Mouse (Mus musculus) liver, postnatal 0 days (tissue): ENCODE results near the gene Tulp1.

Experiments used
- CTCF ChIP-seq: sonication (generic); IDR thresholded peaks from 2 replicates; pipeline ENCODE4 v1.5.1; 2016; ENCODE audit warnings: antibody characterized with exemption, low read depth
- EP300 ChIP-seq: IDR thresholded peaks from 2 replicates; pipeline ENCODE4 v1.6.1; 2016; ENCODE audit warnings: antibody characterized with exemption, low read depth, mild to moderate bottlenecking

DNA sequence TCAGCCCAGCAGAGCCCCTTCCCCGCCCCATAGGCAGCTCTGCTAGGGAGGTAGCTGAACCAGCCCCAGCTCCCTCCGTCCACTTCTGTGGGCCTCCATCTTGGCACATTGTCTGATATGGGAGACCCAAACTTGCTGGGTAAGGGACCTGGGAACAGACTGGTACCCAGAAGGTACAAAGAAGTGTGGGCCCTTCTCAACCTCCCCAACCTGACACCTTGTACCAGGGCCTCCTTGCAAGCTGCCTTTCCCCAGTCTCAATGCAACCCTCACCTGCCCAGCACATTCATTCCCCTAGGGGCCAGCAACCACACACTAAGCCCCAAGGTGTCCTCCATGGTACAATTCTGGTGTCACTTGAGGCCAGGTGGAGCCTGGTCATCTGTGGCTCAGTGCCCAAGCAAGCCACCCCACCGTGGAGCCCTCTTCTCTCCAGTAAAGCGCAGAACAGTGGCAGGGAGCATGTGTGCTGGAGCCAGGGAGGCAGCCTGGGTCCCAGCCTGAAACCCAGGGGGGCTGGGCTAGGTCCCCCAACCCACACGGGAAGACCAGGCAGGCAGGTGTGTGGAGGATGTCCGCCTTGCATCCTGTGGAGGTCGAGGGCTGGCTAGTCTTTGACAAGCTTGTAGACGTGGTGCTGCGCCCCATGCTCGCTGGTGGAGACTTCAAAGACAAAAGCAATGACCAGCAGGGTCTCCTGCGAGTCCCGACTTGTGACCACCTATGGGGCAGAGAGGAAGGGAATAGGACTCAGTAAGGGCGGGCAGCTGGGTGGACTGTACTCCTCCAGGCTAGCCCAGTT is 32.7 kb downstream of the Tulp1 start:
- TF ChIP-seq CTCF (0 out of 2 replicates have a peak, but pooled peaks have one; percentile 21), EP300 (no peak)
